Mouse (Mus musculus): ENCODE measurements around the gene Kif12. TPM values are rescaled to one million over a fixed set of nuclear protein-coding genes. Genes with fewer than 3 reads are reported as not detected.

The Kif12 gene
- 1.3 TPM for polyA plus RNA-seq (2014; fragmentation: Illumina TruSeq; extraction: RNeasy Lipid Tissue Mini Kit (QIAGEN cat#74804); ENCODE audit: low read depth, low replicate concordance)

GRCm38 (mm10) chr4:63171969-63172685, at the start of gene Kif12:
Gene Kif12, minus strand, starts transcription at chr4:63172131.

DNA sequence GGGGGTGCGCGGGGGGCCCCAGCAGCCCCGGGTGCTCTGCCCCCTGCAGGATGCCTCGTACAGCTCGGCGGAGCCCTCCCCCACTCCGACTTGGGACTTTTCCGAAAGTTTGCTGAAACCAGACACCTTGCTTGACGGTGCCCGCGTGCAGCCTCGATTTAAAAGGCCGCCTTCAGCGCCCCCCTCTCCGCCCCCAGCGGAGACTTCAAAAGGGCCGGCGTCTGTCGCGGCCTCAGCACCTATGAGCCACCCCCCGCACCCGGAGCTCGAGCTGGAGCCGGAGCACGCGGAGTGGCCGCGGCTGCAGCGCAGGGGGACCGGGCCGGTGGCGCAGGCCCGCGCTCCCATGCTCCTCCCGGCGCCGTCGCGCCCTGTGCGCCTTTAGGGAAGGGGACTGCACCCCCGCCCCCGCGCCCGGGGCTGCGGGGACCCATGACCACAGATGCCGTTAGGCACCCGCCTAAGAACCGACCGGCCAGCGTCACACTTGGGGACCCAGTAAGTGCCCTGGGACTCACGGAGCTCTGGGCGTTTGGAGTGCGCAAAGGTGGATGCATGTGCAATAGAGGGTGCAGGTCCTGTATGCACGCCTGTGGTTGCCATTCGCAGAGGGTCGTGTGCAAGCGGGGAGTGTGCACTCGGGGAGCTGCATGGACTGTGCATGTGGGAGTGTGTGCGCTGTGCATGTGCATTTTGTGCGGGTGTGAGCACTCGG, 42.1 kb upstream of the Kif12 start, which contains the start of gene Col27a1:
Col27a1 (plus strand) TSS at position 98 of the 715 bp plus-strand sequence.

GRCm38 (mm10) chr4:63154699-63155098, 17.2 kb downstream of the Kif12 start, which contains the start of gene Ambp:
Gene Ambp, minus strand, starts transcription at chr4:63154799.

Other genes with a start within 250 kb of the Kif12 start
- 4.6 TPM for gene Zfp618, start 206.6 kb downstream of the Kif12 start, polyA plus RNA-seq (2014; fragmentation: Illumina TruSeq; extraction: RNeasy Lipid Tissue Mini Kit (QIAGEN cat#74804); ENCODE audit: low read depth, low replicate concordance)
- gene Ambp, start 17.3 kb downstream of the Kif12 start, polyA plus RNA-seq (2014; fragmentation: Illumina TruSeq; extraction: RNeasy Lipid Tissue Mini Kit (QIAGEN cat#74804); ENCODE audit: low read depth, low replicate concordance), result not detected
- gene Col27a1, start 41.9 kb upstream of the Kif12 start, polyA plus RNA-seq (2014; fragmentation: Illumina TruSeq; extraction: RNeasy Lipid Tissue Mini Kit (QIAGEN cat#74804); ENCODE audit: low read depth, low replicate concordance), result 8.6 TPM
- 124 TPM for gene Orm1, start 172.4 kb upstream of the Kif12 start, polyA plus RNA-seq (2014; fragmentation: Illumina TruSeq; extraction: RNeasy Lipid Tissue Mini Kit (QIAGEN cat#74804); ENCODE audit: low read depth, low replicate concordance)
- gene Orm3, start 184.0 kb upstream of the Kif12 start, polyA plus RNA-seq (2014; fragmentation: Illumina TruSeq; extraction: RNeasy Lipid Tissue Mini Kit (QIAGEN cat#74804); ENCODE audit: low read depth, low replicate concordance), result 7.1 TPM
- gene Orm2, start 190.3 kb upstream of the Kif12 start, polyA plus RNA-seq (2014; fragmentation: Illumina TruSeq; extraction: RNeasy Lipid Tissue Mini Kit (QIAGEN cat#74804); ENCODE audit: low read depth, low replicate concordance), result 0.61 TPM
- 5.3 TPM for gene Akna, start 231.2 kb upstream of the Kif12 start, polyA plus RNA-seq (2014; fragmentation: Illumina TruSeq; extraction: RNeasy Lipid Tissue Mini Kit (QIAGEN cat#74804); ENCODE audit: low read depth, low replicate concordance)

Data from adipose tissue, adult 10 weeks (tissue).